Mouse (Mus musculus): ENCODE measurements around the gene Kremen1. TPM values are rescaled to one million over a fixed set of nuclear protein-coding genes. Genes with fewer than 3 reads are reported as not detected.

Gene Kremen1
- total and polyA plus RNA-seq, 2 experiments from 2014 or later = 28.5 to 90.2 TPM

- Histone ChIP-seq H3K36me3 (replicated peaks; ENCODE audit: control insufficient read depth, insufficient read depth, low read length) (no peaks in the 10 kb centered on the region), H3K4me2 (ENCODE audit: low read depth, low read length) (no peak overlapping the region), H3K9me3 (replicated peaks; ENCODE audit: control insufficient read depth, low read length) (no peaks in the 10 kb centered on the region), H3K27me3 (ENCODE audit: control insufficient read depth, insufficient read depth, low read length) (no peaks in the 10 kb centered on the region), H3K27ac (ENCODE audit: low read depth) (no peak overlapping the region), H3K9ac (replicated peaks; ENCODE audit: low read depth, low read length) (no peak overlapping the region), H3K4me3 (ENCODE audit: low read depth, low read length) (no peak overlapping the region), H3K4me1 (ENCODE audit: control insufficient read depth, insufficient read depth) (0 out of 2 replicates have a peak, but pooled peaks cover 8% of the 10 kb centered on the region)
- ATAC-seq (ENCODE audit: insufficient read depth, low read depth) = no peak
- TF ChIP-seq EP300 (IDR thresholded peaks at IDR 0.05; ENCODE audit: low read depth) (no peak), CTCF (IDR thresholded peaks at IDR 0.05; ENCODE audit: low read depth) (no peak)
- WGBS = 68% methylated on average over 9 of the region's 9 CpGs
- DNase-seq (ENCODE audit: low spot score) = no peak
Measured at GRCm38 (mm10) chr11:5272536-5273234, 11.3 kb upstream of the Kremen1 start.

DNA sequence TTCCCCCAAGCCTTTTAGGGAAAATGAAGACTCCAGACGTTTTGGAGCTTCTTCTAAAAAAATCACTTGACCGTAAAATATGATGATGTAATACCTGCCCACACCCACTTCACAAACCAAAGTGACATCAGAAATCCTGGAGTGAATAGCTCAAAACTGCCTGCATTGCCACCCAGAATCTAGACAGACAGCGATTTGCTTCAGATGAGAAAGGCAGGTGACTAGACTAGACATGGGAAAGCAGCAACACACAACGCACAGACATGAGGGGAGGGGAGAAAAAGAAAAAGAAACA is 10.7 kb upstream of the Kremen1 start:
- H3K27me3 ChIP-seq (ENCODE audit: control insufficient read depth, insufficient read depth, low read length) = no peaks in the 10 kb centered on the region
- WGBS = 62% methylated on average over 4 of the region's 4 CpGs
- ATAC-seq (ENCODE audit: insufficient read depth, low read depth) (no peak), DNase-seq (ENCODE audit: low spot score) (no peak)
- no peak overlapping the region for H3K4me3 ChIP-seq (ENCODE audit: low read depth, low read length)
- H3K9ac ChIP-seq (replicated peaks; ENCODE audit: low read depth, low read length) = no peak overlapping the region
- H3K36me3 ChIP-seq (replicated peaks; ENCODE audit: control insufficient read depth, insufficient read depth, low read length) = no peaks in the 10 kb centered on the region
- 0 out of 2 replicates have a peak, but pooled peaks cover 8% of the 10 kb centered on the region for H3K4me1 ChIP-seq (ENCODE audit: control insufficient read depth, insufficient read depth)
- TF ChIP-seq EP300 (IDR thresholded peaks at IDR 0.05; ENCODE audit: low read depth) (no peak), CTCF (IDR thresholded peaks at IDR 0.05; ENCODE audit: low read depth) (no peak)
- no peak overlapping the region for H3K27ac ChIP-seq (ENCODE audit: low read depth)
- H3K4me2 ChIP-seq (ENCODE audit: low read depth, low read length) = no peak overlapping the region
- no peaks in the 10 kb centered on the region for H3K9me3 ChIP-seq (replicated peaks; ENCODE audit: control insufficient read depth, low read length)

- Histone ChIP-seq H3K9me3 (replicated peaks; ENCODE audit: control insufficient read depth, low read length) (no peaks in the 10 kb centered on the region), H3K27ac (ENCODE audit: low read depth) (0 out of 2 replicates have a peak overlapping the region, but pooled peaks have one; percentile 25), H3K4me1 (ENCODE audit: control insufficient read depth, insufficient read depth) (0 out of 2 replicates have a peak, but pooled peaks cover 11% of the 10 kb centered on the region), H3K27me3 (ENCODE audit: control insufficient read depth, insufficient read depth, low read length) (no peaks in the 10 kb centered on the region), H3K4me2 (ENCODE audit: low read depth, low read length) (no peak overlapping the region), H3K4me3 (ENCODE audit: low read depth, low read length) (no peak overlapping the region), H3K36me3 (replicated peaks; ENCODE audit: control insufficient read depth, insufficient read depth, low read length) (no peaks in the 10 kb centered on the region), H3K9ac (replicated peaks; ENCODE audit: low read depth, low read length) (no peak overlapping the region)
- no peak for ATAC-seq (ENCODE audit: insufficient read depth, low read depth)
- no peak for DNase-seq (ENCODE audit: low spot score)
- WGBS = 49% methylated on average over 9 of the region's 9 CpGs
- TF ChIP-seq CTCF (IDR thresholded peaks at IDR 0.05; ENCODE audit: low read depth) = no peak
Measured at GRCm38 (mm10) chr11:5271274-5272065, 10.1 kb upstream of the Kremen1 start.

- Histone ChIP-seq H3K36me3 (replicated peaks; ENCODE audit: control insufficient read depth, insufficient read depth, low read length) (no peaks in the 10 kb centered on the region), H3K4me3 (ENCODE audit: low read depth, low read length) (no peak overlapping the region), H3K27me3 (ENCODE audit: control insufficient read depth, insufficient read depth, low read length) (no peaks in the 10 kb centered on the region), H3K4me1 (ENCODE audit: control insufficient read depth, insufficient read depth) (peaks cover 21% of the 10 kb centered on the region; the same call in 1 of the 2 replicates), H3K9me3 (replicated peaks; ENCODE audit: control insufficient read depth, low read length) (no peaks in the 10 kb centered on the region), H3K9ac (replicated peaks; ENCODE audit: low read depth, low read length) (no peak overlapping the region), H3K27ac (ENCODE audit: low read depth) (no peak overlapping the region), H3K4me2 (ENCODE audit: low read depth, low read length) (no peak overlapping the region)
- no peak for DNase-seq (ENCODE audit: low spot score)
- 86% methylated on average over 8 of the region's 8 CpGs for WGBS
- TF ChIP-seq CTCF (IDR thresholded peaks at IDR 0.05; ENCODE audit: low read depth) (no peak), EP300 (IDR thresholded peaks at IDR 0.05; ENCODE audit: low read depth) (no peak)
- no peak for ATAC-seq (ENCODE audit: insufficient read depth, low read depth)
Measured at GRCm38 (mm10) chr11:5269846-5270461, 8.6 kb upstream of the Kremen1 start.

DNA sequence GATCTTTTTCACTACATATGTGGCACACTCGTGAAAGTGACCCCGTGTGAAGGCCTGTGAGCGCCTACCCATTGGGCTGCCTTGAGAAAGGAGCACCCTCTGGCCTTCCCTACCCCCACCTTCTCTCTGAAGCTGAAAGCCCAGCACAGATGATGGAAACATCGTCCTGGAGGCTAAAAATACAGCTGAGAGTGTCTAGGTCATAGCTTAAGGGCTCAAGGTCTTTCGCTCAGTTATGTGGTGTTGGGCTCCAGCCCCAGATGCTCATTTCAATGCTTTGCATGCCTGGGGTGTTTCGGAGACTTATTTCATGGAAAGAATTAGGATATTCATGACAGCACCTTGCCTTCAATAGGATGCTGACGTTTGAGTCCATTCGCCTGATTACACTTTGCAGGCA is 4.4 kb upstream of the Kremen1 start:
- H3K27ac ChIP-seq (ENCODE audit: low read depth) = peak overlapping the region; percentile 96
- peak; percentile 70 for ATAC-seq (ENCODE audit: insufficient read depth, low read depth)
- WGBS = 33% methylated on average over 8 of the region's 8 CpGs

More for the DNA sequence above, 4.4 kb upstream of the Kremen1 start:
- Histone ChIP-seq H3K4me3 (ENCODE audit: low read depth, low read length) (no peak overlapping the region), H3K27me3 (ENCODE audit: control insufficient read depth, insufficient read depth, low read length) (no peaks in the 10 kb centered on the region), H3K4me1 (ENCODE audit: control insufficient read depth, insufficient read depth) (peaks cover 27% of the 10 kb centered on the region), H3K9ac (replicated peaks; ENCODE audit: low read depth, low read length) (no peak overlapping the region), H3K4me2 (ENCODE audit: low read depth, low read length) (no peak overlapping the region), H3K36me3 (replicated peaks; ENCODE audit: control insufficient read depth, insufficient read depth, low read length) (no peaks in the 10 kb centered on the region), H3K9me3 (replicated peaks; ENCODE audit: control insufficient read depth, low read length) (no peaks in the 10 kb centered on the region)
- peak; percentile 90 for DNase-seq (ENCODE audit: low spot score)
- TF ChIP-seq EP300 (IDR thresholded peaks at IDR 0.05; ENCODE audit: low read depth) (no peak), CTCF (IDR thresholded peaks at IDR 0.05; ENCODE audit: low read depth) (no peak)

All from heart, postnatal 0 days (tissue).